Mouse (Mus musculus): ENCODE results near the gene Hdac2. TPM values are rescaled to one million over a fixed set of nuclear protein-coding genes. Genes with fewer than 3 reads are reported as not detected.

Hdac2 gene
- 180 and 208 TPM in 2 replicates for total RNA-seq (2017)

DNA sequence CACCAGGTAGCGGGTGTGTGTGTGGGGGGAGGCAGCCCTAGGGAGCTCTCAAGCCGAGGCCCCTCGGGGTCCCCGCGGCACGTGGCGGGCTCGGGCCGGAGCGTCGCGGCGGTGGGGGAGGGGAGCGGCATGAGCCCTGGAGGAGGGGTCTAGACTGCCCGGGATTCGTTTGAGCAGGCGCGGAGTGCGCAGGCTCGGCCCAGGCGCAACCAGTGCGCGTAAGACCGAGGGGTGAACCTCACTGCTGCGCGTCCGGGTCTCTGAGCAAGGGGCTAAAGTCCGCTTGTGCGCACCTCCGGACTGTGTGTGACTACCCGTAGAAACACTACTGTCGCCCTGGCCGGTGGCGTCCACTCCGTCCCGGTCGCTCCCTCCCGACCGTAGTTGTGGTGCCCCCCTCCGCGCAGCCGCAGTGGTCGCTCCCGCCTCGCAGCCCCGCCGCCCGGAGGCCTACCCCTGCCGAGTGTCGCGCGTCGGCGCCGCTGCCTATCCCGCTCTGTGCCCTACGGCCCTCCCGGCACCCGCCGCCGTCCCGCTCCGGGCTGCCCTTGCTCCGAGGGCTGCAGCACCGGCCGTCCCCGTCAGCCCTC, at the start of gene Hdac2:
Gene Hdac2, plus strand, starts transcription at position 459 of the 590 bp plus-strand sequence.
- ATAC-seq (replicated peaks in 1 of 2; ENCODE audit: insufficient read depth in 1 of 2, low FRiP score in 2 of 2, low TSS enrichment in 1 of 2, low read depth in 1 of 2, poor library complexity in 2 of 2, severe bottlenecking in 2 of 2): peak; percentile 91 to 92

DNA sequence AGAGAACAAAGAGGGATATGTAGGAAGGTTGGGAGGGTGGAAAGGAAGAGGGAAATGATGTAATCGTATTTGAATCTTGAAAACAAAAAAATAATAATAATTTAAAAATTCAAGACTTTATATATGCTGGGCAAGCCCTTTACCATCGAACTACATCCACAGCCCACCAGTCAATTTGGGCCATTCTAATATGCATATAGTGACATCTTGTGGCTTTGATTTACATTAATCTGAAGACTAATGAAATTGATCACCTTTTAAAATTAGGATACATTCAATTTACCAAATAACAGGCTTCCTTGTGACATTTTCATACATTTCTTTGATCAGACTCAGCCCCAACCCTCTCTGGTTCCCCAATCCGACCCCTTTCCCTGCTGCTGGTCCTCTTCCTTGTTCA, 46.1 kb upstream of the Hdac2 start:
- no peak for ATAC-seq (replicated peaks in 1 of 2; ENCODE audit: insufficient read depth in 1 of 2, low FRiP score in 2 of 2, low TSS enrichment in 1 of 2, low read depth in 1 of 2, poor library complexity in 2 of 2, severe bottlenecking in 2 of 2)

DNA sequence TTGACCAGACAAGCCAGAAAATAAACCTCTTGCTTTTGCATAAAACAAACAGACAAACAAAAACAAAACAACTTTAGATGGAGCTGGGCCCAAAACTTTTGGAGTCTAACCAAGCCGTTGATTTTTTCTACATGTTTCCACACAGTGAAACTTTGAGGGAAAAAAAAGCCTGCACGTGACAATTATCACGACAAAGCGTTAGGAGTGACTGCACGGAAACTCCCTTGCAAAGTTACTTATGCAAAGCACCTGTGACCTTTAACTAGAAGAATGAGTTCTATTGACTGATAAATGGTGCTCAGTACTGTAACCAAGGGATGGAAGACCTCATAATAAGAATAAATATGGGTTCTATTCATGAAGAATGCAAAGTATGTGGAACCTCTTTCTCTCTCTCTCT, 38.5 kb upstream of the Hdac2 start:
- no peak for ATAC-seq (replicated peaks in 1 of 2; ENCODE audit: insufficient read depth in 1 of 2, low FRiP score in 2 of 2, low TSS enrichment in 1 of 2, low read depth in 1 of 2, poor library complexity in 2 of 2, severe bottlenecking in 2 of 2)

DNA sequence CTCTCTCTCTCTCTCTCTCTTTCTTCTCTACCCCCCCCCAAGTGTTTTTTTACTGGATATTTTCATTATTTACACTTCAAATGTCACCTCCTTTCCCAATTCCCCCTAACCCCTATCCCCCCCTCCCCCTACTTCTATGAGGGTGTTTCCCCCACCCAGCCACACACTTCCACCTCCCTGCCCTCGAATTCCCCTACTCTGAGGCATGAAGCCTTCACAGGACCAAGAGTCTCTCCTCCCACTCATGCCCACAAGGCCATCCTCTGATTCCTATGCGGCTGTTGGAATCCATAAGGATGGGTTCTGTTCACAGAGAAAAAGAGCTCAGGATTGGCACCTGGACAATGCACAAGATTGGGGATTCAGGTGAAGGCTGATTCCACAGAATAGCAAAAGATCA, 38.1 kb upstream of the Hdac2 start:
- ATAC-seq (replicated peaks in 1 of 2; ENCODE audit: insufficient read depth in 1 of 2, low FRiP score in 2 of 2, low TSS enrichment in 1 of 2, low read depth in 1 of 2, poor library complexity in 2 of 2, severe bottlenecking in 2 of 2): no peak

DNA sequence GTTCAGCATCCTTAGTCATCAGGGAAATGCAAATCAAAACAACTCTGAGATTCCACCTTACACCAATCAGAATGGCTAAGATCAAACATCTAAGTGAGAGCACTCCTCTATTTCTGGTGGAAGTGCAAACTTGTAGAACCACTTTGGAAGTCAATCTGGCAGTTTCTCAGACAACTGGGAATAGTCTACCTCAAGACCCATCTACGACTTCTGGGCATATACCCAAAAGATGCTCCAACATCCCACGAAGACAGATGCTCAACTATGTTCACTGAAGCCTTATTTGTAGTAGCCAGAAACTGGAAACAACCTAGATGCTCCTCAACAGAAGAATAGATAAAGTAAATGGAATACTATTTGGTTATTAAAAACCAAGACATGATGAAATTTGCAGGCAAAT, 22.6 kb upstream of the Hdac2 start:
- no peak for ATAC-seq (replicated peaks in 1 of 2; ENCODE audit: insufficient read depth in 1 of 2, low FRiP score in 2 of 2, low TSS enrichment in 1 of 2, low read depth in 1 of 2, poor library complexity in 2 of 2, severe bottlenecking in 2 of 2)

DNA sequence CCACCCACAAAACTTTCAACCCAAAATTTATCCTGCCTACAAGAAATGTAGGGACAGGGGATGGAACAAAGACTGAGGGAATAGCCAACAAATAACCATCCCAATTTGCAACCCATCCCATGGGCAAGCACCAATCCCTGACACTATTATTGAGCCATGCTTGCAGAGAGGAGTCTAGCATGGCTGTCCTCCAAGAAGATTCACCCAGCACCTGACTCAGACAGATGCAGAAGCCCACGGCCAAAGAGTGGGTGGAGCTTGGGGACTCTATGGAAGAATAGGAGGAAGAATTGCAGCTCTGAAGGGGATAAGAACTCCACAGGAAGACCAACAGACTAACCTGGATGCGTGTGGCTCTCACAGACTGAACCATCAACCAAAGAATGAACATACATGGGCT, 21.7 kb upstream of the Hdac2 start:
- ATAC-seq (replicated peaks in 1 of 2; ENCODE audit: insufficient read depth in 1 of 2, low FRiP score in 2 of 2, low TSS enrichment in 1 of 2, low read depth in 1 of 2, poor library complexity in 2 of 2, severe bottlenecking in 2 of 2): no peak

DNA sequence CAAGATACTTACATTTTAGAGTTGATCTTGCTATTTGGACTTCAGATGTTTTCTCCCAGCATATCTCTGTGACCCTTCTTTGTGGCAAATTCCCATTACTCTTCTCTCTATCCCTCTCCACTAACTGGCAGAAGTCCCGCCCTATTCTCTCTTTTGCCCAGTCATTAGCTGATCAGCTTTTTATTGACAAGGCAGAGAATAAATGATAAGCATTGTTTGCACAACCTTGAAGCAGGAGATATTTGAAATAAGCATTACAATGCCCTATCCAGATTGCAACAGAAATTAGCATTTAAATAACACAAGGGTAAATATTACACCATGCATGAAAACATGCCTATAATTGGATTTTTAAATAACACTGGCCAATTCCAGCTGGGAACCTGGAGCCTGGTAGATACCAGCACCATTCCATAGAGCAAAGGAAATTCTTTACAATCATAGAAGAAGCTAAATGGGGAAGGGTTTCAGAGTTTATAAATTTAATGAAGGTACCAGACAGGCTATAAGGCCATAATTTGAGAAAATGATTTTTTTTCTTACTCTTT, 14.7 kb upstream of the Hdac2 start:
- ATAC-seq (replicated peaks in 1 of 2; ENCODE audit: insufficient read depth in 1 of 2, low FRiP score in 2 of 2, low TSS enrichment in 1 of 2, low read depth in 1 of 2, poor library complexity in 2 of 2, severe bottlenecking in 2 of 2): no peak

DNA sequence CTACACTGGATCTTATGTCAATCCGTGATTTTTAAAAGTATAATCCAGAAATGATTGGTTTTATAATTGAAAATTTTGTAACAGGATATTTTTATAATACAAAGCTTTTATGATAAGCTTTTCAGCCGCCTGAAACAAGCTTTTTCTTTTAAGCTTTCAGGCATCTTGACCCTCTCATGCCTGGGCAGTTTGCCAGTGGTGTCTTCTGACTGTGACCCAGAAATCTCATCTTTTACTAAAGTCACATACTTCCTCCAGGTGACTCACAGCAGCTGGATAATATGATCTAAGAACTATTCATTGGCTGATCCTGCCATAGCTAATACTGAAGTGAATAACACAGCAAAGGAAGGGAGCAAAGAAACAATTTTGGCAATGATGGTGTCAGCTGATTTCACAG, 9.9 kb upstream of the Hdac2 start:
- no peak for ATAC-seq (replicated peaks in 1 of 2; ENCODE audit: insufficient read depth in 1 of 2, low FRiP score in 2 of 2, low TSS enrichment in 1 of 2, low read depth in 1 of 2, poor library complexity in 2 of 2, severe bottlenecking in 2 of 2)

DNA sequence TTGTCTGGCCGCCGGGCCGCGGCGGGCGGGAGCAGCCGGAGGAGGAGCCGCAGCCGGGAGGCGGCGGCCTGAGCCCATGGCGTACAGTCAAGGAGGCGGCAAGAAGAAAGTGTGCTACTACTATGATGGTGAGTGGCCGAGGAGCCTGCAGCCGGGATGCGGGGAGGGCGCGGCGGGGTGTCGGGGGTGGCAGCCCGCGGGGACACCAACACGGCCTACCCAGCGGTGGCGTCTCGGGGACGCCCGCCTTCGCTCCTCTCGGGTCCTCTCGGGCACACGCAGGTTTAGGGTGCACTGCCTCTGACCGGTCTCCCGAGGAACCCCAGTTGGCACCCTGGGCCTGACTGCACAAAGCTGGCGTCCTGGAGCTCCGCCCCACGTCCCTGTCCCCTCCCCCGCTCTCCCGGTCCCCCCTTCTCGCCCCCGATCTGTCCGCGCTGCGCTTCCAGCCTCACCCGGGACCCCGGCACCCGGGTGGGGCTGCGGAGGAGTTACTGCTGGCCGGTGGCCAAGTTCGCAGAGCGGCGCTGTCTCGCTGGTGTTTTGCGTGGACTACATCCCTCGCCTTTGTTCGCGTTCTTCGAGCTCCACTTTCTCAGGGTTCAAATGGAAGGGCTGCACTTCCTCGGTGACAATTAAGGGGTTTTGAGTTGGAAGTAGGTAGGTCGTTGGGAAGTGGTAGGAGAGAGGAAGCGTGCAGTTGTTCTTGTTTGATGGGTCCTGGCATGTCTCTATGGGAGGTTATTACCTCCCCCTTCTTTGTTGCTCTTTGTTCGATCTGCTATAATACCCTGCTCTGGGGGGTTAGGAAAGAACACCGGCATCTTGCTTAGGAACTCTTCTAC, 554 bp downstream of the Hdac2 start:
- peak; percentile 47 to 59 for ATAC-seq (replicated peaks in 1 of 2; ENCODE audit: insufficient read depth in 1 of 2, low FRiP score in 2 of 2, low TSS enrichment in 1 of 2, low read depth in 1 of 2, poor library complexity in 2 of 2, severe bottlenecking in 2 of 2)

DNA sequence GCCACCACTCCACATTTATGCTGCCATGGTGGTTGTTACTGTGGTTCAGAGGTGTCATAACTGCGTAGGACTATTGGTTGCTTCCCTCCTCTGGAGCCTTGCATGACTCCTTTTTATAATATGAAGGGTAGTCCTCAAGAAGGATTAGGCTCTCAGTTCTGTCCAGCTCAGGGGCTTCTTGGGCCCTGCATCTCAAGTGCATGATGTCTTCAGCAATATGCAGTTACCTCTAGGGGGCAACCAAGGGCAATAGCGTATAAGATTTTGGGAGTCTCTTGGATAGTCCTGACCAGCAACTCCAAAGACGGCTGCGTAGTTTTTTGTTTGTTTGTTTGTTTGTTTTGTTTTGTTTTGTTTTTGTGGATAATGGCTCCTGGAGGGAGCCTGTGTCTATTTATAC, 7.5 kb downstream of the Hdac2 start:
- no peak for ATAC-seq (replicated peaks in 1 of 2; ENCODE audit: insufficient read depth in 1 of 2, low FRiP score in 2 of 2, low TSS enrichment in 1 of 2, low read depth in 1 of 2, poor library complexity in 2 of 2, severe bottlenecking in 2 of 2)

DNA sequence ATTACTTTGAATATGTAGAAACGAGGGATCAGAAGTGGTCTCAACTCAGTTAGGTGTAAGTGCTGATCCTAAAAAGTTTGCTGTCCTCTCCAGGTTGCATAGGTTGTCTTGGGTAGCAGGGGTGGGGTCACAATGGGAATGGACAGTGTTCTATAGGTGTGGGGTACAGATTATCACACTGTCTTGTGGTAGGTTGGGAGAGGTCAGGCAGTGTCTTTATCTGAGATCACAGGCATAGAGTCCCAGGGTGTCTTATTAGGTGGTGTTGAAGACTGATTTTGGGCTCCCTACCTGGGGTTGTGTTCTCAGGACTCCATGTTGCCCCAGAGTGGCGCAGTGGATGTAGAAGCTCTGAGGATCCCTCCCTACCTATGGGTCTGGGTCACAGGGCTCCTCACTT, 17.8 kb downstream of the Hdac2 start:
- ATAC-seq (replicated peaks in 1 of 2; ENCODE audit: insufficient read depth in 1 of 2, low FRiP score in 2 of 2, low TSS enrichment in 1 of 2, low read depth in 1 of 2, poor library complexity in 2 of 2, severe bottlenecking in 2 of 2): no peak

DNA sequence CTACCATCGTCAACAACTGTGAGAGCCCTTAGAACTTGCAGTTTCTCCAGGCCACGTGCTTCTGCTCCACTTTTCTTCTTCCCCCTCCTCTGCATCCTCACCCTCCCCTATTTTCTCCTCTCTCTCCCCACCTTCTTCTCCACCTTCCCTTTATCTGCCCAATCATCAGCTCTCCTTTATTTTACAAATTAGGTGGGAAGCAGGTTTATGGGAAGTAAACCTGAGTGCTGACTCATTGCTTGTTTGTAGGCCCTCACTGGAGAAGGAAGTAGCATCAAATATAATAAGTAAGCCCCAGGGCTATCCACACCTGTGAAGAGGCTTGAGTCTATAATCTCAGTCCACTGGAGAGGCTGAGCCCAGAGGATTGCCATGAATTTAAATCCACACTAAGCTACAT, 26.5 kb downstream of the Hdac2 start:
- no peak for ATAC-seq (replicated peaks in 1 of 2; ENCODE audit: insufficient read depth in 1 of 2, low FRiP score in 2 of 2, low TSS enrichment in 1 of 2, low read depth in 1 of 2, poor library complexity in 2 of 2, severe bottlenecking in 2 of 2)

DNA sequence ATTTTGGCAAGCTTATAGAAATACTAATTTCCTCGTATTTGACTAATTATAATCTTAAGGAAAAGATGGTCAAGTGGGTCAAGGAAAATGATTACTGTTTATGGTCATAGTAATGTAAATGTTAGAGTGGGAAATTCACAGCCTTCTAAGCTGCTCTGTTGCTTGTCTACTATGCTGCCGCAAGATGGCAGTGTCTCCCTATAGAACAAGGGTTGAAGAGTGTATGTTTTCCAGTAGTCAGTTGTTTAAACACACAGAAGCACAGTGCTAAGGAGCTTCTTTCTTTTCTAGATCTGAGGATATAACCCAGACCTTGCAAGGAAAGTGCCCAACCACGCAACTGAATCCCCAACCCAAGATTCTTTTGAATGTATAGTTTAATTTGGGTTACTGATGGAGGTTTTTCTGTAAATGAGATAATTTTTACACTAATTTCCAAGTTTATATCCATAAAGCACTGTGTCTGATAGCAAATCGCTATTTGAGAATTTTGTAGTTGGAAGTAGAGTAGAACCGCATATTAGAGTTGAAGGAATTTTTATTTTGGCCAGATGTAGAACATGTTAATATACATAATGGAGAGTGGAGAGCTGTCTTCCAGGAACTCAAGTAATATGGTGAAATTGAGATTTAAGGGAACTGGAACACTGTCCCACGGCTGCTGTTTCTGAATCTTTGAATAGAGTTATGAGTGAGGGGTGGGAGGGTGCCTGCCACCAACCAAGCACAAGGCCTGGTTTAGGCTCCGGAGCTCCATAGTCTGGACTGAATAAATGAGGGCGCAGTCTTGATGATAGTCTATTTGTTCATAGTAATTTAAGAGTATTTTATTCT, 40.1 kb downstream of the Hdac2 start:
- ATAC-seq (replicated peaks in 1 of 2; ENCODE audit: insufficient read depth in 1 of 2, low FRiP score in 2 of 2, low TSS enrichment in 1 of 2, low read depth in 1 of 2, poor library complexity in 2 of 2, severe bottlenecking in 2 of 2): peak; percentile 91 to 94

DNA sequence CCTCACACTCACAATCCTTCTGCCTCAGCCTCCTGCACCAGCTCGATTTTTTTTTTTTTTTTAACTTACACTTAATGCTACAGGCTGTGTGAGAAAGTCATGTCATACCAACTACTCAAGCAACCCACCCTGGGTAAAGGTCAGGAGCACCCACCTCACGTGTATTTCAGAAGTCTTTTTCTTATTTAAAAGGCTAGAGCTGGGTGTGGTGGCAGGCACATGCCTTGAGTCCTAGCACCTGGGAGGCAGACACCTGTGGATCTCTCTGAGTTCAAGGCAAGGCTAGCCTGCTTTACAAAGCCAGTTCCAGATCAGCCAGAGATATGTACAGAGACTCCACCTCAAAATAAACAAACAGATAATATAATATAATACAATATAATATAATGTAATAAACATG, 41.4 kb downstream of the Hdac2 start:
- ATAC-seq (replicated peaks in 1 of 2; ENCODE audit: insufficient read depth in 1 of 2, low FRiP score in 2 of 2, low TSS enrichment in 1 of 2, low read depth in 1 of 2, poor library complexity in 2 of 2, severe bottlenecking in 2 of 2): no peak

DNA sequence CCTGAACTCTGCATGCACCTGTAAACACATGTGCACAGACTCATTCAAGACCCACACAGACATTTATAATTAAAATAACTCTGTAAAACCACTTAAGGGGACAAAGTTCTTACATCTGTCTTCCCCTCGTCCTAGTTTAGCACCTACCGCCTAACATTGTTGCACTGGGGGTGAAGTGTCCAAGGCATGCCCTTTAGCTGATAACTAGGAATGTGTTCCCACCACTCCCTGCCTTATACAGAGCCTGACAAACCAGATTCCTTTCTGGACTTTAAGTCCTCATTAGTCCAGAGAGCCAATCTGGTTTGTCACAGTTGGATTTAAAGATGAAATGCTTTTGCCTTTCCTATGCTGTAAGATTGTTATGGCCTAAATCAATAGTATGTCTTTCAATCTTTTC, 41.9 kb downstream of the Hdac2 start:
- ATAC-seq (replicated peaks in 1 of 2; ENCODE audit: insufficient read depth in 1 of 2, low FRiP score in 2 of 2, low TSS enrichment in 1 of 2, low read depth in 1 of 2, poor library complexity in 2 of 2, severe bottlenecking in 2 of 2): no peak

DNA sequence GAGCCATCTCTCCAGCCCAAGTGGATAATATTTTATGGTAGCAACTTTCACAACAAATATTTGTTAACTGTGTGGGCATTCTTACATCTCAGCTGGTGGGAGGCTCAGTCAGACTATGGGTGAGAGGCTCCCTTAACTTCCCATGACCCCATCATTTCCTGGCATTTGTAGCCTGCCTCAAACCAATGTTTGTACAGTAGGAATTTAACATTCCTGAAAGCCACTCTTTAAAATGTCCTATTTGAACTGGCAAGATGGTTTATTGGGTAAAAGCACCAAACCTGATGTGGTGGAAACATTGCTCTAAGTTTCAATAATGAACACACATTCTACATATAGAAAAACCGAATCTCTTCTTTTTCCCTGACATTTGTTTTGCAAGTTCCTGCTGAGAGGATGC, 50.0 kb downstream of the Hdac2 start:
- no peak for ATAC-seq (replicated peaks in 1 of 2; ENCODE audit: insufficient read depth in 1 of 2, low FRiP score in 2 of 2, low TSS enrichment in 1 of 2, low read depth in 1 of 2, poor library complexity in 2 of 2, severe bottlenecking in 2 of 2)

DNA sequence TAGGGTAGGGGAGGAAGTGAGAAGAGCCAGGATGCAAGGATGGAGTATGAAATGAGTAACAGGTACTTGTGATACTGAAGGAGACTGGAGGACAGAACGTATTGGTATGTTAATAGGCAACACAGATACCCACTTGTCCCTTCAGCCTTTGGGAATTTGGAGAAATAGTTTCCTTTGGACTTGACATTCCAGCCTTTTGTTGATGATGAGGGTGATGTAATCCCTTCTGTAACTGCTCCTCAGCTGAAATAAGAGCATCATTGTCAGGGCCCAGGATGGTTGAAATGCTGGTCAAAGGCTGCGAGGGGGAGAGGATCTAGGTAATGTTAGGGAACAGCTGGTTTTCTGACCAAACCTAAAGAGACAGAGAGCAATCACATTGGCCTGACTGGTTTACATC, 54.3 kb downstream of the Hdac2 start:
- ATAC-seq (replicated peaks in 1 of 2; ENCODE audit: insufficient read depth in 1 of 2, low FRiP score in 2 of 2, low TSS enrichment in 1 of 2, low read depth in 1 of 2, poor library complexity in 2 of 2, severe bottlenecking in 2 of 2): no peak

DNA sequence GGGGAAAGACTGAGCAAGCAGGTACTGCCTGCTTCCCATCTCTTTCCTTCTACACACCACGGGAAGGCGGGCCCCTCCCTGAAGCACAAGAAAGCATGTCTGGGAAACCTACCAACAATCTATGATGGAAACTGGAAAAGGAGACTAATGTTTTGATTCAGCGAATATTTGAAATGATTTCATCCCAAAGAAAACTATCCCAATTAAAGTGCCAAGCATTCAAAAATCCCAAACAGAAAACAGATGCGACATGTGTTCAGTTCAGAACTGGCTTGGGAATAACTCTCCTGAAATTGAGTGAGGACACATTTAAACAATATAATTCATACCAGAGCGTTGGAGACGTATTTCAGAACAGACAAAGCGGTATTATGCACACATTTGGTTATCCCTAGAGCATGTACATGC, 60.8 kb downstream of the Hdac2 start:
- ATAC-seq (replicated peaks in 1 of 2; ENCODE audit: insufficient read depth in 1 of 2, low FRiP score in 2 of 2, low TSS enrichment in 1 of 2, low read depth in 1 of 2, poor library complexity in 2 of 2, severe bottlenecking in 2 of 2): no peak
